Mouse (Mus musculus): ENCODE measurements around the gene Tmem246. TPM values are rescaled to one million over a fixed set of nuclear protein-coding genes. Genes with fewer than 3 reads are reported as not detected.

Tmem246 gene
- polyA plus RNA-seq, 1 experiment from 2014 or later = 25.3 TPM

- ATAC-seq (ENCODE audit: borderline replicate concordance, extremely low read depth, low FRiP score, low TSS enrichment) = peak; percentile 69; the same call in 1 of the 2 replicates
- Histone ChIP-seq H3K4me1 (no peaks in the 10 kb centered on the region), H3K9me3 (no peaks in the 10 kb centered on the region), H3K27ac (no peak overlapping the region), H3K4me3 (no peak overlapping the region), H3K9ac (no peak overlapping the region), H3K4me2 (no peak overlapping the region), H3K27me3 (no peaks in the 10 kb centered on the region), H3K36me3 (no peaks in the 10 kb centered on the region)
- 25% methylated on average over 3 of the region's 3 CpGs for WGBS
Observed at GRCm38 (mm10) chr4:49567613-49568012, 30.1 kb downstream of the Tmem246 start.

- Histone ChIP-seq H3K4me2 (no peak overlapping the region), H3K9ac (no peak overlapping the region), H3K27ac (no peak overlapping the region), H3K4me3 (no peak overlapping the region), H3K27me3 (no peaks in the 10 kb centered on the region), H3K9me3 (no peaks in the 10 kb centered on the region), H3K36me3 (no peaks in the 10 kb centered on the region), H3K4me1 (no peaks in the 10 kb centered on the region)
- WGBS = 61% methylated on average over 20 of the region's 20 CpGs
- ATAC-seq (ENCODE audit: borderline replicate concordance, extremely low read depth, low FRiP score, low TSS enrichment) = peak; percentile 49; the same call in 1 of the 2 replicates
Observed at GRCm38 (mm10) chr4:49559915-49560772, 37.5 kb downstream of the Tmem246 start.

GRCm38 (mm10) chr4:49558181-49558580, 39.5 kb downstream of the Tmem246 start:
- Histone ChIP-seq H3K27ac (no peak overlapping the region), H3K27me3 (no peaks in the 10 kb centered on the region), H3K4me3 (no peak overlapping the region), H3K4me1 (no peaks in the 10 kb centered on the region), H3K36me3 (no peaks in the 10 kb centered on the region), H3K9me3 (no peaks in the 10 kb centered on the region), H3K4me2 (no peak overlapping the region), H3K9ac (no peak overlapping the region)
- 41% methylated on average over 2 of the region's 2 CpGs for WGBS
- no peak for ATAC-seq (ENCODE audit: borderline replicate concordance, extremely low read depth, low FRiP score, low TSS enrichment)

- no peak overlapping the region for H3K27ac ChIP-seq
- no peak overlapping the region for H3K9ac ChIP-seq
- no peak overlapping the region for H3K4me3 ChIP-seq
- 85% methylated on average over 7 of the region's 7 CpGs for WGBS
- H3K27me3 ChIP-seq = no peaks in the 10 kb centered on the region
- no peaks in the 10 kb centered on the region for H3K9me3 ChIP-seq
- no peak overlapping the region for H3K4me2 ChIP-seq
- ATAC-seq (ENCODE audit: borderline replicate concordance, extremely low read depth, low FRiP score, low TSS enrichment) = no peak
- H3K36me3 ChIP-seq = no peaks in the 10 kb centered on the region
- no peaks in the 10 kb centered on the region for H3K4me1 ChIP-seq
Observed at GRCm38 (mm10) chr4:49557375-49557774, 40.3 kb downstream of the Tmem246 start.

- WGBS = 76% methylated on average over 5 of the region's 5 CpGs
- Histone ChIP-seq H3K27me3 (no peaks in the 10 kb centered on the region), H3K4me3 (no peak overlapping the region), H3K36me3 (no peaks in the 10 kb centered on the region), H3K9ac (no peak overlapping the region), H3K27ac (no peak overlapping the region), H3K4me2 (no peak overlapping the region), H3K9me3 (no peaks in the 10 kb centered on the region), H3K4me1 (no peaks in the 10 kb centered on the region)
- no peak for ATAC-seq (ENCODE audit: borderline replicate concordance, extremely low read depth, low FRiP score, low TSS enrichment)
Observed at GRCm38 (mm10) chr4:49553380-49553779, 44.3 kb downstream of the Tmem246 start.

- H3K27me3 ChIP-seq = no peaks in the 10 kb centered on the region
- 33% methylated on average over 3 of the region's 3 CpGs for WGBS
- no peak within 1 kb of the TSS for H3K4me2 ChIP-seq
- H3K4me1 ChIP-seq = no peaks in the 10 kb centered on the region
- H3K4me3 ChIP-seq = no peak within 1 kb of the TSS
- no peak for ATAC-seq (ENCODE audit: borderline replicate concordance, extremely low read depth, low FRiP score, low TSS enrichment)
- H3K36me3 ChIP-seq = no peaks in the 10 kb centered on the region
- H3K27ac ChIP-seq = no peak within 1 kb of the TSS
- H3K9ac ChIP-seq = no peak within 1 kb of the TSS
- no peaks in the 10 kb centered on the region for H3K9me3 ChIP-seq
Observed at GRCm38 (mm10) chr4:49549383-49549782, 48.3 kb downstream of the Tmem246 start, which contains the start of gene Aldob. TSS of gene Aldob (minus strand) at chr4:49549546.

GRCm38 (mm10) chr4:49547544-49548219, 50.0 kb downstream of the Tmem246 start:
- no peaks in the 10 kb centered on the region for H3K36me3 ChIP-seq
- no peaks in the 10 kb centered on the region for H3K9me3 ChIP-seq
- H3K27ac ChIP-seq = no peak overlapping the region
- ATAC-seq (ENCODE audit: borderline replicate concordance, extremely low read depth, low FRiP score, low TSS enrichment) = no peak
- H3K4me3 ChIP-seq = no peak overlapping the region
- 83% methylated on average over 7 of the region's 7 CpGs for WGBS
- H3K4me1 ChIP-seq = no peaks in the 10 kb centered on the region
- H3K9ac ChIP-seq = no peak overlapping the region
- H3K4me2 ChIP-seq = no peak overlapping the region
- no peaks in the 10 kb centered on the region for H3K27me3 ChIP-seq

- Histone ChIP-seq H3K9me3 (no peaks in the 10 kb centered on the region), H3K4me2 (no peak overlapping the region), H3K36me3 (no peaks in the 10 kb centered on the region), H3K27me3 (no peaks in the 10 kb centered on the region), H3K4me3 (no peak overlapping the region), H3K4me1 (no peaks in the 10 kb centered on the region), H3K9ac (no peak overlapping the region), H3K27ac (no peak overlapping the region)
- WGBS = 59% methylated on average over 6 of the region's 6 CpGs
- ATAC-seq (ENCODE audit: borderline replicate concordance, extremely low read depth, low FRiP score, low TSS enrichment) = no peak
Observed at GRCm38 (mm10) chr4:49546873-49547543, 50.7 kb downstream of the Tmem246 start.

- H3K36me3 ChIP-seq = no peaks in the 10 kb centered on the region
- H3K27ac ChIP-seq = no peak overlapping the region
- no peak for ATAC-seq (ENCODE audit: borderline replicate concordance, extremely low read depth, low FRiP score, low TSS enrichment)
- H3K27me3 ChIP-seq = no peaks in the 10 kb centered on the region
- no peak overlapping the region for H3K4me3 ChIP-seq
- H3K4me2 ChIP-seq = no peak overlapping the region
- H3K9me3 ChIP-seq = no peaks in the 10 kb centered on the region
- 76% methylated on average over 2 of the region's 2 CpGs for WGBS
- no peak overlapping the region for H3K9ac ChIP-seq
- no peaks in the 10 kb centered on the region for H3K4me1 ChIP-seq
Observed at GRCm38 (mm10) chr4:49546026-49546425, 51.6 kb downstream of the Tmem246 start.

GRCm38 (mm10) chr4:49540966-49541365, 56.7 kb downstream of the Tmem246 start:
- no peak for ATAC-seq (ENCODE audit: borderline replicate concordance, extremely low read depth, low FRiP score, low TSS enrichment)
- Histone ChIP-seq H3K27ac (no peak overlapping the region), H3K4me1 (no peaks in the 10 kb centered on the region), H3K36me3 (no peaks in the 10 kb centered on the region), H3K4me3 (no peak overlapping the region), H3K4me2 (no peak overlapping the region), H3K9ac (no peak overlapping the region), H3K27me3 (no peaks in the 10 kb centered on the region), H3K9me3 (no peaks in the 10 kb centered on the region)
- 74% methylated on average over 3 of the region's 3 CpGs for WGBS

- Histone ChIP-seq H3K36me3 (no peaks in the 10 kb centered on the region), H3K27ac (no peak overlapping the region), H3K9me3 (no peaks in the 10 kb centered on the region), H3K27me3 (no peaks in the 10 kb centered on the region), H3K4me2 (no peak overlapping the region), H3K9ac (no peak overlapping the region), H3K4me3 (no peak overlapping the region), H3K4me1 (no peaks in the 10 kb centered on the region)
- ATAC-seq (ENCODE audit: borderline replicate concordance, extremely low read depth, low FRiP score, low TSS enrichment) = no peak
- WGBS = 35% methylated on average over 6 of the region's 6 CpGs
Observed at GRCm38 (mm10) chr4:49539665-49540064, 58.0 kb downstream of the Tmem246 start.

GRCm38 (mm10) chr4:49536671-49537070, 61.0 kb downstream of the Tmem246 start:
- WGBS = 72% methylated on average over 4 of the region's 4 CpGs
- Histone ChIP-seq H3K27ac (no peak overlapping the region), H3K36me3 (peaks cover 7% of the 10 kb centered on the region; the same call in 1 of the 2 replicates), H3K4me3 (no peak overlapping the region), H3K9ac (no peak overlapping the region), H3K9me3 (no peaks in the 10 kb centered on the region), H3K4me1 (no peaks in the 10 kb centered on the region), H3K27me3 (no peaks in the 10 kb centered on the region), H3K4me2 (no peak overlapping the region)
- ATAC-seq (ENCODE audit: borderline replicate concordance, extremely low read depth, low FRiP score, low TSS enrichment) = no peak

Measured in lung, embryonic 15.5 days (tissue).